Mouse (Mus musculus) embryo, embryonic 10 days (tissue): ENCODE measurements at regions not wholly inside any gene's neighbourhood (a gene's known extent, or its start where the extent isn't known, plus 50 kb on each side); places are given as distances from the start of the nearest gene placed in this dataset.

Experiments used
- DNase-seq: peaks from one replicate; pipeline ENCODE4 v3.0.0-alpha.2; 2015; ENCODE audit warnings: low spot score

- no peak for DNase-seq
These were observed 1036.9 kb downstream of the Pcdh17 start for GRCm38 (mm10) chr14:85480216-85480615.

- DNase-seq, result no peak
These were observed 1064.2 kb downstream of the Pcdh17 start for GRCm38 (mm10) chr14:85507419-85508170.

GRCm38 (mm10) chr14:85508527-85508926 lies 1065.2 kb downstream of the Pcdh17 start:
- peak; percentile 7 for DNase-seq
